Mouse (Mus musculus) E14TG2a.4 (cell line): Measurements from ENCODE around the gene Evi2.

Experiments used
- CTCF ChIP-seq: conservative IDR thresholded peaks from 2 replicates; pipeline ENCODE4 v1.5.1; 2014; ENCODE audit warnings: low read length
- NANOG ChIP-seq: IDR thresholded peaks from 2 replicates; pipeline ENCODE4 v1.6.1; 2014; ENCODE audit warnings: borderline replicate concordance, low read length, mixed read lengths
- POU5F1 ChIP-seq: IDR thresholded peaks from 2 replicates; pipeline ENCODE4 v1.6.1; 2014; ENCODE audit warnings: low read length, borderline replicate concordance

DNA sequence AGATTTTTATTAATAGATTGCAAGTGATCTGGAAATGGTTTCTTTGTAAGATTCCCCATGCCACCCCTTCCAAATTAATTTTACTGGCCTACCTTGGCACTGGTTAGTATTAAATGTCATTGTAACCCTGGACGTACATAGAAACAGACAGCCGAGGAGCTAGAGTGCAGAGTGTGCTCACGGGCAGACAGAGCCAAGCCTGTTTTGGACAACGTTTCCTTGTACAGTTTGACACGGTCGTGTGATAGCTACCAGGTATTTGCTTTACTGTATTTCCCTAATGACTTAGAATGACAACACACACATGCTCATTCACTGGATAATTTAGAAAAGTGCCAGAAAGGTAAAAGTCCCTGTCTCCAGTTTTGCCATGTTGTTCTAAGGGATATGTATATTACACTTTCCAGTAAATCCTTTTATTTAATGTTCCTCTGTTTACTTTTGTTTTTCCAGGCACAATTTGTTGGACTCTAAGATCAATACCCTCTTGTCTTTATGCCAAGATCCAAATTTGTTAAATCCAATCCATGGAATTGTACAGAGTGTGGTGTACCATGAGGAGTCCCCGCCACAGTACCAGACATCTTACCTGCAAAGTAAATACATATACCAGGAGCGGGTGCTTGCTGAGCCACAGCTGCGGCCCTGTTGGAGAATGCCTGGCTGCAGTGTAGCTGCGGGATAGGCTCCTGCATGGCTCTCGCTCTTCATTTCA is 38.0 kb upstream of the Evi2 start:
- no peak for TF ChIP-seq CTCF
- TF ChIP-seq POU5F1, result no peak
- TF ChIP-seq NANOG, result no peak
